Mouse (Mus musculus): ENCODE data around the gene Fut11.

GRCm38 (mm10) chr14:20702096-20702740, 7.5 kb downstream of the Fut11 start:
- no peak for TF ChIP-seq CTCF (IDR thresholded peaks at IDR 0.05; ENCODE audit: low read depth)
- TF ChIP-seq EP300 (optimal IDR thresholded peaks at IDR 0.05) = no peak

Measured in stomach, postnatal 0 days (tissue).